Mouse (Mus musculus) liver, embryonic 14.5 days (tissue): ENCODE data around the gene Hspa1b.

ENCODE experiments used
- CTCF ChIP-seq: IDR thresholded peaks from 2 replicates; pipeline ENCODE4 v1.5.1; 2016; ENCODE audit warnings: antibody characterized with exemption, low read depth, control low read depth
- EP300 ChIP-seq: IDR thresholded peaks from 2 replicates; pipeline ENCODE4 v1.6.1; 2016; ENCODE audit warnings: antibody characterized with exemption, low read depth

DNA sequence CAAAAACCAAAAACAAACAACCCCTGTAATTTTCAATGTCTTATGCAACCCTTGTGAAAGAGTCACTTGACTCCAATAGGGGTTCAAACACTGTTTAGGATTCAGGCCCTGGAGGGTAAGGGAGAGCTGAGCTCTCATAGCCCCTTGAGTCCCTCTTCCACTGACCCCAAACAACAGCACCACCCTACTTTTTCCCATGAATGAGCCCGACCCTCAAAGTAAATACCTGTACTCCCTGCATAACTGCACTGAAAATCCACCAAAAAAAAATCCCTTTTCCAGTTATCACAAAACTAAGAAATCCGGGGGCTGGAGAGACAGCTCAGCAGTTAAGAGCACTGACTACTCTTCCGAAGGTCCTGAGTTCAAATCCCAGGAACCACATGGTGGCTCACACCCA, 3.2 kb downstream of the Hspa1b start:
- TF ChIP-seq CTCF, result no peak
- no peak for TF ChIP-seq EP300
